Mouse (Mus musculus) midbrain, embryonic 16.5 days (tissue): ENCODE data around the gene Fbxl15. TPM values are rescaled to one million over a fixed set of nuclear protein-coding genes. Genes with fewer than 3 reads are reported as not detected.

Experiments
- ATAC-seq: fragments of 200-750 bp; cut with Nextera tagmentation; 2 replicates; pipeline ENCODE4 v1.8.0; 2017; ENCODE audit warnings: moderate TSS enrichment
- H3K27ac ChIP-seq: fragments of 300-500 bp; sonication (generic); 2 replicates; pipeline ENCODE4 v1.5.1; 2014; ENCODE audit warnings: mild to moderate bottlenecking, low read length, mixed read lengths
- H3K27me3 ChIP-seq: fragments of 300-500 bp; sonication (generic); 2 replicates; pipeline ENCODE4 v1.6.1; 2014; ENCODE audit warnings: low read depth, low read length, mixed read lengths; ENCODE audit not compliant: control insufficient read depth, insufficient read depth
- H3K36me3 ChIP-seq: fragments of 300-500 bp; sonication (generic); 2 replicates; pipeline ENCODE4 v1.6.1; 2014; ENCODE audit warnings: mild to moderate bottlenecking, low read length, moderate library complexity, mixed read lengths; ENCODE audit not compliant: control insufficient read depth, insufficient read depth
- H3K4me1 ChIP-seq: fragments of 300-500 bp; sonication (generic); 2 replicates; pipeline ENCODE4 v1.6.1; 2014; ENCODE audit warnings: mild to moderate bottlenecking, low read length, mixed read lengths; ENCODE audit not compliant: control insufficient read depth, insufficient read depth
- H3K4me2 ChIP-seq: fragments of 300-500 bp; sonication (generic); 2 replicates; pipeline ENCODE4 v1.6.1; 2014; ENCODE audit warnings: mild to moderate bottlenecking, low read length, mixed read lengths
- H3K4me3 ChIP-seq: fragments of 300-500 bp; sonication (generic); 2 replicates; pipeline ENCODE4 v1.5.1; 2014; ENCODE audit warnings: low read depth, mild to moderate bottlenecking, low read length, moderate library complexity, mixed read lengths
- H3K9ac ChIP-seq: fragments of 300-500 bp; sonication (generic); 2 replicates; pipeline ENCODE4 v1.6.1; 2014; ENCODE audit warnings: low read depth, low read length, mixed read lengths
- H3K9me3 ChIP-seq: fragments of 300-500 bp; sonication (generic); replicated peaks from 2 replicates; pipeline ENCODE4 v1.6.1; 2014; ENCODE audit warnings: mild to moderate bottlenecking, low read length, mixed read lengths; ENCODE audit not compliant: control insufficient read depth, poor library complexity, severe bottlenecking
- WGBS: fragments of 180-500 bp; shearing (Covaris S2); extraction: QIAGEN DNeasy Blood & Tissue Kit; methylation state at CpG from one replicate; pipeline ENCODE4 v1.1.7; 2014; 5-methylcytosine and 5-hydroxymethylcytosine counted together
- polyA plus RNA-seq: library from polyadenylated mRNA; unstranded; fragments of >200 nt; fragmentation: Nextera tagmentation; extraction: Ambion mirVana; gene quantifications from 2 replicates; pipeline ENCODE4 v1.2.1, GENCODE M21; 2015

The Fbxl15 gene
- polyA plus RNA-seq, 1 experiment from 2014 or later, result 51.3 TPM

DNA sequence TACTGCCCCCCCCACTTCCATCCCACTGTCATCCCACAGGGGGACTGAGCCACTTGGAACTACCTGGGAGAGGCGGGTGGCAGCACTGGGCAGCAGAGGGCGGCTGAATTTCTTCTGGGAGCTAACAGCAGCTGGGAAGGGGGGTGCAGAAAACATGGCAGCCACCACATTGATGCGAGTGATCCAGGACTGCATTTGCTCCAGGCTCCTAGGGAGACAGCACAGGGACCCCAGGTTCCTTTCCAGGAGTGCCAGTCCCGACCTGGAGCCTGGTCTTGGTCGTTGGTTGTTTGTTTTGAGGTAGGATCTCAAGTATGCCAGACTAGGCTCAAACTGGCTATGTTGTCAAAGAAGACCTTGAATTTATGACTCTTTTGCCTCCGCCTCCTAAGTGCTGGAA lies 14.4 kb upstream of the Fbxl15 start:
- H3K27ac ChIP-seq, result no peak overlapping the region
- H3K27me3 ChIP-seq, result peaks cover 21% of the 10 kb centered on the region
- H3K4me2 ChIP-seq, result no peak overlapping the region
- no peak overlapping the region for H3K4me3 ChIP-seq
- H3K9ac ChIP-seq, result no peak overlapping the region
- WGBS, result 68% methylated on average over 6 of the region's 6 CpGs
- peaks cover 31% of the 10 kb centered on the region for H3K4me1 ChIP-seq
- H3K36me3 ChIP-seq, result peaks cover 16% of the 10 kb centered on the region
- ATAC-seq, result no peak
- H3K9me3 ChIP-seq, result no peaks in the 10 kb centered on the region

DNA sequence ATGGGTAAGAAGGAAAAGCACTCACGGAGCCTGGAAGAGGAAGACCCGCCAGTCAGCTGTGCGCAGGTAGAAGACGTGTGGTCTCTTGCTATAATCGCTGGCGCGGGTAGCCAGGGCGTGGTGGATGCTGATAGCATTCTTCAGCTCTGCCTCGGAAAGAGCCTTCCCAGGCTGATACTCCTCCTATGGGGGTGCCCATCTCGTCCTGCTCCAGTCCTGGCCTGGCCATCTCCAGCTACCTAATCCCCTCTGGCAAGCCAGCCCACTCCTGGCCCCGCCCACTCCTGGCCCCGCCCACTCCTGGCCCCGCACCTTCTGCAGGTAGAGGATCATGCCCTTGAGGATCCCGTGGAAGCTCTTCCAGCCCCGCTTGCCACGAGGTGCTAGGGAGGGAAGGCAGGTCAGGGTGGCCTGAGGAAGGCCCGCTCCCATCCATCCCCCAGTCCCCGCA lies 13.8 kb upstream of the Fbxl15 start:
- Histone ChIP-seq H3K9me3 (no peaks in the 10 kb centered on the region), H3K4me3 (no peak overlapping the region), H3K4me1 (peaks cover 33% of the 10 kb centered on the region), H3K4me2 (no peak overlapping the region), H3K27me3 (peaks cover 21% of the 10 kb centered on the region), H3K9ac (no peak overlapping the region), H3K27ac (no peak overlapping the region), H3K36me3 (peaks cover 16% of the 10 kb centered on the region)
- WGBS, result 16% methylated on average over 18 of the region's 18 CpGs
- no peak for ATAC-seq

DNA sequence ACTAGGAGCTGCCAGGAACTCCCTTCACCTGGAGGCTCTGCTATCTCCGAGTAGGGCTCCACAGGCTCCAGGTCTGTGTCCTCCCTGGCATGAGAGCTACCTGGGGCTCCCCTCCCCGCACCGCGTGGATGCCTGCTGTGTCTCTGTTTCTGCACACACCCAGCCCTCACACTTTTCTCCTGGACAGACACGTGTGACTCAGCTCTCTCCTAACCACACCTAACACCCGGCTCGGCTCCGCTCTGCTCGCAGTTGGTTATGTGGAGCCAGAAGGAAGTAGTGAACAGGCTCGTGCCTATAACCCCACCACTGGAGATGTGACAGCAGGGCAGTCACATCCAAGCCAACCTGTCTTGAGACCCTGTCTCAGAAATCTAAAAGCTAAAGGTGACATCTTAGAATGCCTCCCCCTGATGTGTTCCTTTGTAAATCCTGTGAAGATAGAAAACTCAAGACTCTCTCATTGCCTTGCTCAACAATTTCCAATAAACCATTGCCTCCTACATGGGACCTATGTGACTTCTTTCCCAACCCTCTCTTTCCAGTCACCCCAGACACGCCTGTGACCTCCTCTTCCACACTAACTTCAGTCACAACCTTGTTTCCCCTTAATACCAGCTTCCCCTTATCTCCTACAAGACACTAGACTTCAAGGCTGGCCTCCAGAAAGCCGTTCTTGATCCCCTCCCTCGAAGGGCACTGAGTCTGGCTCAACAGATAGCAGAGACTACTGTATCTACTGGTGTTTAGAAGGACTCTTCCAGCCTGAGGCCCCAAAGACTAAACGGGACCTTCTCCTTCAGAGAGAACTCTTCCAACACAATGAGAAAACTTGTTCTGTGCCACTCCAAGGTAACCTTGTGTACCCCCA lies 12.9 kb upstream of the Fbxl15 start:
- Histone ChIP-seq H3K4me3 (no peak overlapping the region), H3K27ac (no peak overlapping the region), H3K4me2 (no peak overlapping the region), H3K9me3 (no peaks in the 10 kb centered on the region), H3K36me3 (peaks cover 16% of the 10 kb centered on the region), H3K9ac (no peak overlapping the region), H3K27me3 (peaks cover 21% of the 10 kb centered on the region), H3K4me1 (peaks cover 39% of the 10 kb centered on the region)
- no peak for ATAC-seq
- WGBS, result 46% methylated on average over 14 of the region's 14 CpGs

DNA sequence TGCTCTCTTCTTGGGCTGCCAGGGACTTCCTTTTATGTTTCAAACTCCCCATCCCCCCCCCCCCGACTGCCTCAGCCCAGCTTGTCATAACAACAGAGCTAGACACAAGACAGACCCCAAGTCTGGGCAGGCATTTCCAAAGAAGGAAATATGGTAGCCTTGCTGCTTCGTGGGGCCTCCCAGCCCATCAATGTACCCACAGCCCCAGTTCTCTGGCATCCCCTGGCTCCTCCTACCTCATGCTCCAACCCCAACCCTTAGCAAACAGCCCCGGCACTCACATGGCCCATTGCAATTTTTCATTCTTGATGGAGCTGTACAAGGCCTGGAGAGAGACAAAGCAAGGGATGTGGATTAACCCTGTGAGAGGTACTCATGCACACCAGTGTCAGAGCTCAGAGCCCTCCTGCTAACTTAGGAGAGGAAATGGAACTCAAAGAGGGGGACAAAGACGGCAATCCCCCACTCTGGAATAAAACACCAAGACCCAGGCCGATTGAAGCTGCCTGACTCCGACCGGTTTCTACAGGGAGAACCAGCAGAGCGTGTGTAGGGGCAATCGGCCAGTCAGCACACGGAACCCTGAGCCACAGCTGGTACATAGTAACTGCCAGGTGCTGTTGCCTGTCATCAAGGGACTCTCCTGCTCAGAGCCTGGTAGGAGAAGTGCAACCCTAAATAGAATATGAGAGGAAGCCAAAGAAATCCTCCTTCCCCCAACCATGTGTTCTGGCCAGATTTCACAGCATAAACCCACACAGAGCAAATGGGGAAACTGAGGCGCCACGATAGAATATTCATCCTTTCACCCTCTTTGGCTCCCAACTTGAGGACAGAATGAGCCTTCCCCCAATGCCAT lies 12.0 kb upstream of the Fbxl15 start:
- Histone ChIP-seq H3K4me2 (peak overlapping the region; percentile 80), H3K4me1 (peaks cover 46% of the 10 kb centered on the region), H3K9me3 (no peaks in the 10 kb centered on the region), H3K4me3 (peak overlapping the region; percentile 65), H3K27ac (no peak overlapping the region), H3K27me3 (peaks cover 21% of the 10 kb centered on the region), H3K9ac (no peak overlapping the region; the same call in 1 of the 2 replicates), H3K36me3 (peaks cover 16% of the 10 kb centered on the region)
- WGBS, result 42% methylated on average over 12 of the region's 12 CpGs
- ATAC-seq, result no peak

DNA sequence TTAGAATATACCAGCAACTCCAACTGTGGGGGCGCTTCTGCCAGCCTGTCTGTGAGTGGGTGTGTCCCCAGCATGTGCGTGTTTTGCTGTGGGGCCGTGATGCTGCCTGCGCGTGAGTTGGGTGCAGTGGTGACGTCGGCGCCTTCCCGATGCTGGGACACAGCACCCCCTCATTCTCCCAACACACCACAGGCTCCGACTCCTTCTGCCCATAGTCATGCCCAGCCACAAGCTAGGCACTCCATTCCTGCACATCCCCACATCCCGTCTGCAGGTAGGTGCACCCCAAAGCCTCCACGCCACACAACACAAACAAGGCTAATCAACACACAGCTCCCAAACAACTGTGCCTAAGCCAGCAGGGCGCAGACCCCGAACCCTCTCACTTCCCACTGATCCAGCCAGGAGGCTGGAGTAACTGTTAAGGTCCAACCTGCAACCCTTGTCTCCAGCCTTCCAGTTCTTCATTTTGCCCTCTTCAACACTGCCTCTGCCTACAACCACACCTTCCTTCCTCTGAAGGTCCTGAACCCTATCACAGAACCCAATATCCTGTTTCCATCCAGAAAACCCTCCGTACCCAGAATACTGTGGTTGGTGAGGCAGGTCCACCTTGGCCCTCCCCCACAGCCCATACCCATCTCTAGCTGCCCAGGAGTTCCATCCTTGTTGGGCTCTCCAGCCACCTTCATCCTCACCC lies 11.0 kb upstream of the Fbxl15 start:
- Histone ChIP-seq H3K27me3 (peaks cover 21% of the 10 kb centered on the region), H3K27ac (peak overlapping the region; percentile 81), H3K4me3 (peak overlapping the region; percentile 65), H3K4me1 (peaks cover 57% of the 10 kb centered on the region), H3K36me3 (peaks cover 14% of the 10 kb centered on the region), H3K9me3 (no peaks in the 10 kb centered on the region), H3K4me2 (peak overlapping the region; percentile 80), H3K9ac (peak overlapping the region; percentile 86)
- WGBS, result 28% methylated on average over 15 of the region's 15 CpGs
- ATAC-seq, result no peak

DNA sequence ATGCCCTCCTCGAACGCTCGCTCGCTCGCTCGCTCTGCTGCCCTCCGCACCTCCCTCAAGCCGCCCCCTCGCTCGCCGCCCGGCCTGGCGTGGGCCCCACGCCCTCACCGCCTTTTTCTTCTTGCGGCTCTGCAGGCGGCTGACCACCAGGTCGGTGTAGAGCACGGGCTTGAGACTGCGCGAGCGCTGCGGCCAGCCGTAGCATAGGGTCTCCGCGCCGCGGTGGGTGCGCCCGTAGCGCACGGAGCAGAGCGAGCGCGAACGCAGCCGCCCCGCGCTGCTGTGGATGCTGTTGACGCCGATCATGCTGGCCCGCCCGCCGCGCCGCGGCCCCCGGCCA lies 10.5 kb upstream of the Fbxl15 start:
- peak; percentile 49 for ATAC-seq
- Histone ChIP-seq H3K4me1 (peaks cover 62% of the 10 kb centered on the region), H3K27ac (peak overlapping the region; percentile 81), H3K27me3 (peaks cover 21% of the 10 kb centered on the region), H3K9ac (peak overlapping the region; percentile 86), H3K4me3 (peak overlapping the region; percentile 65), H3K9me3 (no peaks in the 10 kb centered on the region), H3K4me2 (peak overlapping the region; percentile 80), H3K36me3 (peaks cover 10% of the 10 kb centered on the region)
- 2% methylated on average over 42 of the region's 48 CpGs for WGBS

DNA sequence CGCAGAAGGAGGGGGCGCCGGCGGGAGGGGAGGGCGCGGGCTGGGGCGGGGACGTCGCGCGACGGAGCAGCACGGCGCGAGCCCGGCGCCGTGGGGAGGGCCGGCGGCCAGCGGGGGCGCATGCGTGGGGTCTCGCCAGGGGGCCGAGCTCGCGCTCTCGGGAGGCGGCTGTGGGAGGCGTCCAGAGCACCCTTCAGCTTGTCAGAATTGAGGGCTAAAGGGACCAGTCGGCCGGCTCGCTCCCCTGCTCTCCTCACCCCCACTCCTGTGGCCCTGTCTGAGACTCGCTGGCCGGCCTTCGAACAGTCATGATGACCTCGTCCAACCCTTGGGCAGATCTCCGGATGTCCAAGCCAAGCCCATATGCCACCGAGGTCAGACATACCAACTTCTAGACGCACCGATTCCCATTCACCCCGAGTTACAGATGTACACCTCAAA lies 9.9 kb upstream of the Fbxl15 start:
- 2% methylated on average over 39 of the region's 42 CpGs for WGBS
- ATAC-seq, result peak; percentile 12; the same call in 1 of the 2 replicates
- Histone ChIP-seq H3K9me3 (no peaks in the 10 kb centered on the region), H3K27ac (peak overlapping the region; percentile 81), H3K9ac (peak overlapping the region; percentile 86), H3K36me3 (peaks cover 4% of the 10 kb centered on the region), H3K27me3 (peaks cover 21% of the 10 kb centered on the region), H3K4me1 (peaks cover 67% of the 10 kb centered on the region), H3K4me3 (peak overlapping the region; percentile 65), H3K4me2 (peak overlapping the region; percentile 80)

DNA sequence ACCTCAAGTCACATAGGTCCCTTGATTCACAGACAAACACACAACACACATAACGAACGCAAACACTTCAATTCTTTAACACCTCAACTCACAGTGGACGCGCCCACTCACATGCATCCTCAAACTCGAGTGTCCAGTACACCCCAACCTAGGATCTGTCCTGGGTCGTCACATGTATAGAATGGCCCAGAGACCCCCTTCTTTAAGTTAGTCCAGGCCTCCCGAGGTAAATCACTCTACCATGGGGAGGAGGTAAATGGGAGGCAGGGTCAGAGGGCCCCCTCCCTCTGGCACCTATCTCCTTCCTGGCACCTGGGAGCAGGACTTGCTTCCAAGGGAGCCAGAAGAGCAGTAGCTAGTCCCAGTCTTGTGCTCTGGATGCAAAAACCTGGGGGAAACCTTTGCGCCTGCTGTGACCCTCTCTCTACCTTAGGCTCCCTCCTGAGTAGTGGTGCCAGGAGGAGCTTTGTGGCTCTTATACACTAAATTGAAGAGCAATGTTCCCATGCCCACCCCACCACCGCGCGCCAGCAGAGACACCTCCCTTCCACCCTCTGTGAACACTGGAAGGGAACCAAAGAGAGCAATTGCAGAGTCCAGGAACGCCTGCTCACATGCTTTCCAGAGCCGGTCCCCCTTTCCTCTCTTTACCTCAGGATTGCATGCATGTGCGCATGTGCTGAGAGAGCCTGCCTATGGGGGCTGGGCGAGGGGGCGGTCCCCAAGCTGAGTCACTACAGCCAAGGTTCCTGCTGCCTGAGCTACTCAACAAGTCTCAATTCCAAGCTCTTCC lies 9.2 kb upstream of the Fbxl15 start:
- Histone ChIP-seq H3K27me3 (peaks cover 21% of the 10 kb centered on the region), H3K9me3 (no peaks in the 10 kb centered on the region), H3K4me3 (peak overlapping the region; percentile 65), H3K4me1 (peaks cover 74% of the 10 kb centered on the region), H3K27ac (peak overlapping the region; percentile 81), H3K4me2 (peak overlapping the region; percentile 80), H3K36me3 (no peaks in the 10 kb centered on the region), H3K9ac (peak overlapping the region; percentile 86)
- peak; percentile 39 for ATAC-seq
- WGBS, result 11% methylated on average over 16 of the region's 16 CpGs
